Mouse (Mus musculus): Measurements from ENCODE around the gene Zic1. TPM values are rescaled to one million over a fixed set of nuclear protein-coding genes. Genes with fewer than 3 reads are reported as not detected.

The Zic1 gene
- polyA plus RNA-seq, 1 experiment: not detected

DNA sequence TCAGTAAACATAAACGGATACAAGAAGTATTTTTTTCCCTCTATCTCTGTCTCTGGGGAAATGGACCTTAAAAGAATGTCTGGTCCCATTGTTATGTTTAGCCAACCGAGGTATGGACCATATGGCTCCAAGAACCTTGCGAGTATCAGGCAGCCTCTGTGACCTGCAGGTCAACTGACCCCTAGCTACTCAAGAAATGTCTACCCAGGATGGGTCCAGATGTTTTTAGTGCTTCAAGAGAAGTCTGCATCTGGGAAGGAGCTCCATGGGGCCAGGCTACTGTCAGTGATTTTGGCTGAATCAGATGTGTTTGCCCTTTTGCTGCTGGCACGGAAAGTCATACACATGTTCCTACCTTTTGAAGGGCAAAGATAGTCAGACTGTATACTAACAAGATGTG, 9.1 kb upstream of the Zic1 start:
- Histone ChIP-seq H3K36me3 (ENCODE audit: control insufficient read depth, insufficient read depth, low read length) (no peaks in the 10 kb centered on the region), H3K4me3 (ENCODE audit: extremely low read depth, insufficient read depth, insufficient read length) (no peak overlapping the region), H3K4me1 (ENCODE audit: control insufficient read depth, insufficient read depth, insufficient read length) (no peaks in the 10 kb centered on the region), H3K27ac (ENCODE audit: insufficient read depth, low read length) (no peak overlapping the region), H3K27me3 (ENCODE audit: control insufficient read depth, insufficient read depth, low read length) (peaks cover 7% of the 10 kb centered on the region)
- TF ChIP-seq CTCF (IDR thresholded peaks at IDR 0.05; ENCODE audit: extremely low read depth, insufficient read depth, insufficient read length, insufficient replicate concordance) (no peak), POLR2A (IDR thresholded peaks at IDR 0.05; ENCODE audit: low read depth, low read length) (no peak)
- DNase-seq (ENCODE audit: low read depth in 1 of 2, low spot score in 2 of 2): no peak
- WGBS: 12% methylated on average over 4 of the region's 4 CpGs

DNA sequence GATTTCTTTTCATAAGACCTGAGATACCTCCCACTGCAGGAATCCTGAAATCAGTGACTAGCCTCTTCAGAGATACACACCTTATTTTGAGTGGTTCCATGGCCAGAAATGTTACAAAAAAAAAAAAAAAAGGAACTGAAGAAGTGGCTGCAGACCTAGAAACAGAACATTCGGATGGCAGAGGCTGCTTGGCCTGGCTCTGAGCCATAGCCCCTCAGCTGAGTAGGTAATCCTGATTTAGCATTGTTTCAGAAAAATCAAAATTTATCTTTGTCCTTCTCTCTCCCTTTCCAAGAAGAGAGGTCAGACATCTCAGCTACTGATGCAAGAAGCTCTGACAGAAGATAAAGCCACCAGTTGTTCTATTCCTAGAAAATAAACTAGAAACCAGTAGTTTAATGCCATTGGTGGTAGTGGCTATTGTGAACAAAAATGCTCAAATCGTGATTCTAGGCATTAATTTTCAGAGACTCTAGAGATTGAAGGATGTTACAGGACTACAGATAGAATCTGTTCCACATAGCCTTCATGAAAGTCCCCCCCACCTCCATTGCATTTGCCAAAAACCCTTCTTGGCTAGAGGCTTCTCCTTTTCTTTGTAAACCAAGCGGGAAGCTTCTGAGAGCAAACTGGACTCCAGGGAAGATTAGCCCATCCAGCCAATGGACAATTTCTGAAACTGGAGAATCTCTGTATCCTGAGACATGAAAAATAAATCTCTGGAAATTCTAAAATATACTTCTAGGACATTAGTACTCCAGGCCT, 8.4 kb upstream of the Zic1 start:
- TF ChIP-seq CTCF (IDR thresholded peaks at IDR 0.05; ENCODE audit: extremely low read depth, insufficient read depth, insufficient read length, insufficient replicate concordance): no peak
- no peak for TF ChIP-seq POLR2A (IDR thresholded peaks at IDR 0.05; ENCODE audit: low read depth, low read length)
- peaks cover 11% of the 10 kb centered on the region for H3K27me3 ChIP-seq (ENCODE audit: control insufficient read depth, insufficient read depth, low read length)
- 28% methylated on average over 3 of the region's 3 CpGs for WGBS

DNA sequence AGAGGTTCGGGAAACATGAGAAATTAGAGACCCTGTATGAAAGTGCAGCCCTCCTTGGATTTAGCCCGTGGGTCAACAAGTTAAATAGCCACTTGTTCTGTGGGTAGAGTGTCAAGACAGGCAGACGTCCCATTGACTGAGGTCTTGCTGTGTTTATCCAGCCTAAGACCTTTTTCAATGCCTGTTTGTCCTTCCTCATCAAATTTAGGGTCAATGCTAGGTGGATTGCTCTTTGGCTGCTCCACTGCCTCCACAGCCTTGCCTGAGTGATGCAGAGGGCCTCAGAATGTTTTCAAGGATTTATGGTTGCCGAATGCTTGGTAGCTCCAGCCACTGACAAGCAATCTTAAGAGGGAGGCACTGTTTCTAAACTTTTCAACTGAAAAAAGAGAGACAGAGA, 6.0 kb upstream of the Zic1 start:
- Histone ChIP-seq H3K4me1 (ENCODE audit: control insufficient read depth, insufficient read depth, insufficient read length) (no peaks in the 10 kb centered on the region), H3K4me3 (ENCODE audit: extremely low read depth, insufficient read depth, insufficient read length) (no peak overlapping the region), H3K36me3 (ENCODE audit: control insufficient read depth, insufficient read depth, low read length) (no peaks in the 10 kb centered on the region), H3K27ac (ENCODE audit: insufficient read depth, low read length) (no peak overlapping the region), H3K27me3 (ENCODE audit: control insufficient read depth, insufficient read depth, low read length) (peaks cover 8% of the 10 kb centered on the region)
- 26% methylated on average over 4 of the region's 4 CpGs for WGBS
- no peak for DNase-seq (ENCODE audit: low read depth in 1 of 2, low spot score in 2 of 2)
- TF ChIP-seq POLR2A (IDR thresholded peaks at IDR 0.05; ENCODE audit: low read depth, low read length): no peak
- TF ChIP-seq CTCF (IDR thresholded peaks at IDR 0.05; ENCODE audit: extremely low read depth, insufficient read depth, insufficient read length, insufficient replicate concordance): no peak

More for the DNA sequence above, 8.4 kb upstream of the Zic1 start:
- no peak overlapping the region for H3K27ac ChIP-seq (ENCODE audit: insufficient read depth, low read length)
- H3K36me3 ChIP-seq (ENCODE audit: control insufficient read depth, insufficient read depth, low read length): no peaks in the 10 kb centered on the region
- H3K4me1 ChIP-seq (ENCODE audit: control insufficient read depth, insufficient read depth, insufficient read length): no peaks in the 10 kb centered on the region
- H3K4me3 ChIP-seq (ENCODE audit: extremely low read depth, insufficient read depth, insufficient read length): no peak overlapping the region
- DNase-seq (ENCODE audit: low read depth in 1 of 2, low spot score in 2 of 2): no peak

DNA sequence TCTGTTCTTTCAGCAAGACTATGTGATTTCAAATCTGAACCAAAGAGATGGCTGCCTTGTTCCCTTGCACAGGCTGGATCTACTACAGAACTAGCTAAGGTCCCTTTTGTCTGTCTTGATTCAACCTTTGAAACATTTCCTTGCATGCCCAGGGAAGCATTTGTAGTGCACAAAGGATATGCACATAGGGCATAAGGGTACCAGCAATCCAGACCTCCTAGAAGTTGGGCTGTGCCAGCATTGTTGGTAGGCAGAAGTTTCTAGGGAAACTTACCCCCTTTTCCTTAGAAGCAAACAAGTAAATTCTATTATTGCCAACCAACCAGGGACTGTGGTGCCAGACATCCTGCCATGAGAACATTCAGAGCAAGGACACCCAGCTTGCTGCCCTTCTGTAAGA, 5.4 kb upstream of the Zic1 start:
- TF ChIP-seq CTCF (IDR thresholded peaks at IDR 0.05; ENCODE audit: extremely low read depth, insufficient read depth, insufficient read length, insufficient replicate concordance): no peak
- TF ChIP-seq POLR2A (IDR thresholded peaks at IDR 0.05; ENCODE audit: low read depth, low read length): no peak
- H3K27me3 ChIP-seq (ENCODE audit: control insufficient read depth, insufficient read depth, low read length): peaks cover 8% of the 10 kb centered on the region
- no peak overlapping the region for H3K4me3 ChIP-seq (ENCODE audit: extremely low read depth, insufficient read depth, insufficient read length)
- DNase-seq (ENCODE audit: low read depth in 1 of 2, low spot score in 2 of 2): no peak
- H3K27ac ChIP-seq (ENCODE audit: insufficient read depth, low read length): no peak overlapping the region
- H3K4me1 ChIP-seq (ENCODE audit: control insufficient read depth, insufficient read depth, insufficient read length): no peaks in the 10 kb centered on the region
- H3K36me3 ChIP-seq (ENCODE audit: control insufficient read depth, insufficient read depth, low read length): no peaks in the 10 kb centered on the region

DNA sequence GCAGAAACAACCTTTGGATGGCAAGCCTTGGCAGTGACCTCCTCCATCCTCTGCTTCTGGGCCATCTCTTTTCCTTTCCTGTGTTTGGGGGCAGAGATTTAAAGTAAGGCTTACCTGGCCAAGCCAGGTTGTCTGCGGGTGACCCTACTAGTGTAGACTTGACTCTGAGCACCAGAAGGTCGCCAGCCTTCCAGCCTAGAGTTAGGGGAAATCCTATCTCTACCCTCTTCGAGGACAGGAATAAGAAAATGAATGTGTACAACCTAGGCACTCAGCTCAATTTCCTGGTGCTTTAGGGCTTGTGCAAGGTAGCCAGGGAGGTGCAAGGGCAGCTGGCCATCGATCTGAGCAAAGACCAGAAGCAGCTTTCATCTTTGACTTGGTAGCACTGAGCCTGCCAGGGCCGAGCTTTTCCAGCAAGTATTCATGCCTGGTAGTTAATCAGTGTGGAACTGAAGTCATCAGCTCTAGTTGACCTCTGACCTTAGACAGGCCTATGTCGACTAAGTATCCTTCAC, 4.6 kb upstream of the Zic1 start:
- no peak for TF ChIP-seq POLR2A (IDR thresholded peaks at IDR 0.05; ENCODE audit: low read depth, low read length)
- TF ChIP-seq CTCF (IDR thresholded peaks at IDR 0.05; ENCODE audit: extremely low read depth, insufficient read depth, insufficient read length, insufficient replicate concordance): no peak
- no peaks in the 10 kb centered on the region for H3K36me3 ChIP-seq (ENCODE audit: control insufficient read depth, insufficient read depth, low read length)
- H3K4me1 ChIP-seq (ENCODE audit: control insufficient read depth, insufficient read depth, insufficient read length): no peaks in the 10 kb centered on the region
- no peak overlapping the region for H3K4me3 ChIP-seq (ENCODE audit: extremely low read depth, insufficient read depth, insufficient read length)
- DNase-seq (ENCODE audit: low read depth in 1 of 2, low spot score in 2 of 2): no peak
- 17% methylated on average over 6 of the region's 6 CpGs for WGBS
- no peak overlapping the region for H3K27ac ChIP-seq (ENCODE audit: insufficient read depth, low read length)
- peaks cover 11% of the 10 kb centered on the region for H3K27me3 ChIP-seq (ENCODE audit: control insufficient read depth, insufficient read depth, low read length)

DNA sequence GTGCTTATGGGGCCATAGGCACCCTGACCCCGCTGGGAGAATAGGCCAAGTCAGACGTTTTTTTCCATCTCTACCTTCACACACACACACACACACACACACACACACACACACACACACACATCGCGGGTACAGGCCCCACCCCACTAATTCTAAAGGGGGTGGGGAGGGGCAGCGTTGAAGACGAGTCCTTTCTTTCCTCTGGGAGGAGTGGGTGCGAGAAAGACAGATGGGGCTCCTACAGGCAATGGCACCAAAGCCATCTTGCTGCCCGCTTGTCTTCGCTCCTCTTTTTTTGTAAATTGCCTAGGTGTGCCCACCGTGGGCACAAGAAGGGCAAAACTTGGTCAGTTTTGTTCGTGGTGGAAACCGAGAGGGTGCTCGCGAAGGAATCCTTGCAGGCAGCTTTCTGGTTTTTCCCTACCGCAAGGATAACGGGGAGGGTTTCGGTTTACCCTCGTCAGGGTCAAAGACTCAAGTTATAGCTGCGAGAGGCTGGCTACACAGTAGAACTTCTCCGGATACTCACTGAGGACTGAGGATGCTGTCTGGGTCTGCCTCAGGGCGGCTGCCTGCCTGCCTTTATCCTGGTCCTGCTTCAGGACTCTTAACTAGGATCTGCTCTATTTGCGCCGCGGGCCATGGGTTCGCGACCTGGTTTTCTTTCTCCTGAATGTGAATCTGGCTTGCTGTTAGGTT, 3.8 kb upstream of the Zic1 start:
- peaks cover 3% of the 10 kb centered on the region; the same call in 1 of the 2 replicates for H3K4me1 ChIP-seq (ENCODE audit: control insufficient read depth, insufficient read depth, insufficient read length)
- peaks cover 17% of the 10 kb centered on the region for H3K27me3 ChIP-seq (ENCODE audit: control insufficient read depth, insufficient read depth, low read length)
- H3K27ac ChIP-seq (ENCODE audit: insufficient read depth, low read length): no peak overlapping the region
- DNase-seq (ENCODE audit: low read depth in 1 of 2, low spot score in 2 of 2): no peak
- TF ChIP-seq POLR2A (IDR thresholded peaks at IDR 0.05; ENCODE audit: low read depth, low read length) (no peak), CTCF (IDR thresholded peaks at IDR 0.05; ENCODE audit: extremely low read depth, insufficient read depth, insufficient read length, insufficient replicate concordance) (no peak)
- no peaks in the 10 kb centered on the region for H3K36me3 ChIP-seq (ENCODE audit: control insufficient read depth, insufficient read depth, low read length)
- H3K4me3 ChIP-seq (ENCODE audit: extremely low read depth, insufficient read depth, insufficient read length): no peak overlapping the region
- WGBS: 11% methylated on average over 26 of the region's 26 CpGs

DNA sequence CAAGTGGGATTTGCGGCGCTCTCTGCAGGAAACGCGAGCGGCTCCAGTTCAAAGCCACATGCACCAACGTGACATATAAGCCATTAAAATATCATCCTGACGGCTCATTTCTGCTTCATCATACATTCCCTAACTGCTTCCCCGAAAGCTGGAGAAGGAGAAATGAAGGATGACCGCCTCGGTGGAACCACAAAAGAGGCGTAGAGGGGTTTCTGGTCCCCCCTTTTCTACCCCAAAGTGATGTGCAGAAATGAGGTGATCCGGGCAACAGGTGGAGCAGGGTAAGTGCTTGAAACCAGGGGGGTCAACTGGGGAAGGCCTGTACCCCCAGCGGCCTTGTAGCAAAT, 3.3 kb upstream of the Zic1 start:
- DNase-seq (ENCODE audit: low read depth in 1 of 2, low spot score in 2 of 2): no peak
- H3K27ac ChIP-seq (ENCODE audit: insufficient read depth, low read length): no peak overlapping the region
- peaks cover 3% of the 10 kb centered on the region; the same call in 1 of the 2 replicates for H3K4me1 ChIP-seq (ENCODE audit: control insufficient read depth, insufficient read depth, insufficient read length)
- no peak overlapping the region for H3K4me3 ChIP-seq (ENCODE audit: extremely low read depth, insufficient read depth, insufficient read length)
- no peaks in the 10 kb centered on the region for H3K36me3 ChIP-seq (ENCODE audit: control insufficient read depth, insufficient read depth, low read length)
- WGBS: 8% methylated on average over 13 of the region's 13 CpGs
- TF ChIP-seq POLR2A (IDR thresholded peaks at IDR 0.05; ENCODE audit: low read depth, low read length) (no peak), CTCF (IDR thresholded peaks at IDR 0.05; ENCODE audit: extremely low read depth, insufficient read depth, insufficient read length, insufficient replicate concordance) (no peak)
- peaks cover 22% of the 10 kb centered on the region for H3K27me3 ChIP-seq (ENCODE audit: control insufficient read depth, insufficient read depth, low read length)

Data from spleen, adult 2 months (tissue).